Mouse (Mus musculus): Measurements from ENCODE around the gene Hoxc10. TPM values are rescaled to one million over a fixed set of nuclear protein-coding genes. Genes with fewer than 3 reads are reported as not detected.

The Hoxc10 gene
- polyA plus RNA-seq, 1 experiment = 0.73 TPM

DNA sequence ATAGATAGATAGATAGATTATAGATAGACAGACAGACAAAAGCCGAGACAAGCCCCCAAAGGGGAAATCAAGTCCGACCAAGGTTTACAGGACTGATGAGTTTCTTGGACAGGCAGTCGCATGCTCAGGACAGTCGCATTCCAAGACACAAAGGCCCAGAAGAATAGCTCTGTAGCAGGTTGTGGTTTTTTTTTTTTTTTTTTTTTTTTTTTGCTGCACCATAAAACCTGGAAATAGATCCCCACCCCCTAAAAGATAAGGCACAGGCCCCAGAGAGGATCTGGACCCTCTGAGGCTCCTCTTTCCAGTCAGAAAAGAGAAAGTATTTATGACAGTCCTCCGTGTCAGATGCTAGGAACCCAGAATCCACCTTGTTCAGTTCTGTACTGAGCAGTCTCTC, 21.5 kb downstream of the Hoxc10 start:
- DNase-seq (ENCODE audit: low read depth) = no peak

- no peak for DNase-seq (ENCODE audit: low read depth)
Measured at GRCm38 (mm10) chr15:102990461-102991397, 24.1 kb downstream of the Hoxc10 start, which contains the start of gene Hoxc8. Gene Hoxc8, plus strand, starts transcription at chr15:102990607.

GRCm38 (mm10) chr15:102991782-102992181, 25.2 kb downstream of the Hoxc10 start:
- DNase-seq (ENCODE audit: low read depth) = no peak

DNA sequence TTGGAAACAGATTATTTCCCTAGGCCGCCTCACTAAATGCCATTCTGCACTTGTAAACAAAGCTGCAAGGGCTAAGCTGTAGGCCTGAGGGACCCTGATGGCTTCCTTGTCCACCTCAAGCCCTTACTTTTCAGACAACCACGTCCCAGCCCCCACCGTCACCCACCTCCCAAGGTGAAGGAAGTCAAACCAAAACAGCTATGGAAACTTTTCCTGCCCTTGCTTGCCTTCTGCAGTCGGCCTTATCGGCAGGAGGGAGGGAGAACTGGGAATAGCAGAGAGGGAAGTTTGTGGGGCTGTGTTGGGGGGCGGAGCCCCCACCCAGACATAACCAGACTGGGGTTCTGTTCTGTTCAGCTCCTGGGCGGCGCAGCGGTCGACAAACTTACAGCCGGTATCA, 25.6 kb downstream of the Hoxc10 start:
- DNase-seq (ENCODE audit: low read depth) = no peak

- DNase-seq (ENCODE audit: low read depth) = no peak
Measured at GRCm38 (mm10) chr15:102992863-102993262, 26.3 kb downstream of the Hoxc10 start.

- DNase-seq (ENCODE audit: low read depth) = no peak
Measured at GRCm38 (mm10) chr15:102996548-102996947, 30.0 kb downstream of the Hoxc10 start.

GRCm38 (mm10) chr15:102997431-102997830, 30.8 kb downstream of the Hoxc10 start:
- DNase-seq (ENCODE audit: low read depth) = no peak

DNA sequence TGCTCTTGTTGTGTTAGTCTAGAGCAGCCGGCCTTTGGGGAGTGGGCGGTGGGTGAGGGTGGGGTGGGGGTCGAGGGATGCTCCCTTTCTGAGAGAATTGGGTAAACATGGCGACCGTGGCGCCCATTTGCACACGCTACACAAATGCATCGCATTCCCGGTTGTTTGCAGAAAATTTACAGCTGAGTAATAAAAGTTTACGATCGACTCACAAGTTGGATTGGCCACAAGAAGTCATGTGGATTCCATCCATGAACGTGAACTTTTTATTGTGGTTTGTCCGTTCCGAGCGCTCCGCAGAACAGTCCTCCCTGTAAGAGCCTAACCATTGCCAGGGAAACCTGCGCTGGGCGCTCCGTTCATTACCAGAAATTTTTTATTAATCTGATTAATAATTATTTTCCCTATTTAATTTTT, 31.4 kb downstream of the Hoxc10 start, which contains the start of gene Hoxc6:
Hoxc6 (plus strand) TSS at position 319 of the 417 bp plus-strand sequence.
- DNase-seq (ENCODE audit: low read depth) = no peak

GRCm38 (mm10) chr15:102998608-102999182, 32.1 kb downstream of the Hoxc10 start:
- DNase-seq (ENCODE audit: low read depth) = no peak

GRCm38 (mm10) chr15:102999183-102999831, 32.7 kb downstream of the Hoxc10 start:
- DNase-seq (ENCODE audit: low read depth) = no peak

GRCm38 (mm10) chr15:102999955-103000354, 33.4 kb downstream of the Hoxc10 start:
- no peak for DNase-seq (ENCODE audit: low read depth)

GRCm38 (mm10) chr15:103000501-103000901, 33.9 kb downstream of the Hoxc10 start:
- no peak for DNase-seq (ENCODE audit: low read depth)

GRCm38 (mm10) chr15:103001370-103001769, 34.8 kb downstream of the Hoxc10 start:
- no peak for DNase-seq (ENCODE audit: low read depth)

DNA sequence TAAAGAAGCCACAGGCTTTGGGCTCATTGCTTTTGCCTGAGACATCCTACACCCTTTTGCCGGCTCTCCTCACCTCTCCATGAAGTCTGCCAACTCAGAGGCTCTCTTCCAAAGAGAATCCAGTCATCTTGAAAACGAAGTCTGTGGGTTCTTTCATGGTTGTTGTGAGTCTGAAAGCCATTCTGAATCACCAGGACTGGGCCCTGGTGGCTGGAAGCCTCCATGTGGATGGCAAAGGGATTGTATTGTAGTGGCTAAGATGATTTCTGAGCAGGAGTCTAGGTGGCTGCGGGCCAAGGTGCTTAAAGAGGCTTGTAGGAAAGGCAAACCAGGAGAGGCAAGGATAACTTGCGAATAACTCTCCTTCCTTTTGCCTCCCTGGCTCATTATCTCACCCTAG, 35.6 kb downstream of the Hoxc10 start:
- DNase-seq (ENCODE audit: low read depth) = no peak

- DNase-seq (ENCODE audit: low read depth) = no peak
Measured at GRCm38 (mm10) chr15:103002821-103003448, 36.3 kb downstream of the Hoxc10 start.

DNA sequence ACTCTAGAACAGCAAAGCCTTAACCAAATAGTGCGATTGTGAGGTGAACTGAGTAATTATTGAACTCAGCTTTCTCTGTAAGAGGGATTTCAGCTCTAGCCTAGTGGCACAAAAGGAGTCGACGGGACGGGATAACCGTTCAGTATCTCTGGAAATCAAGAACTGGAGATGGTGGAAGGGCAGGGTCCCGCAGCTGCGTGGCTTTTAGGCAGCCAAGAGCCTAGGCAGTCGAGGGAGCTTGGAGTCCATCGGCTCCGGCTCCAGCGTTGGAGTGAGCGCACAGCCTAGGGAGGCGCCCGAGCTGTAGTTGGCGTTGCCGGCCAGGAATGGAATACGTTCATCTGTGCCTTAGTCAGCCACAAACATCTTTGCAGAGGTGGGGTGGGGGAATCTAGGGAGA, 38.7 kb downstream of the Hoxc10 start:
- no peak for DNase-seq (ENCODE audit: low read depth)

DNA sequence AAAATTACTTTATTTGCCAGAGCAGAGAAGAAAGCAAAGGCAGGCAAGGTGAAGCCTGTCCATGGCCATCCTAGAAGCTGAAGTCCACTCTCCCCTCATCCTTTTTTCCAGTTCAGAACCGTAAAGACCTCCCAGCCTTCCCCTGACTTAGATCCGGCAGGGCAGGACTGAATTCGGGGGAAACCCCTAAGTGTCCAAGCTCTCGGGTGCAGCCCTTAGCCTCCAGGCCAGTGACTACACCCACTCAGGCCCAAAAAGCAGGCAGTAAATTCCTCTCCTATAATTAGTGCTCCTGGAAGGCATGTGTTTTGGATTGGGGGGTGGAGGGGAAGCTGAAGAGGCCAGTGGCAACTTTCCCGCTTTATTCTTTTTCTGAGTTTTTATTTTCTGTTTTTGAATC, 39.2 kb downstream of the Hoxc10 start:
- no peak for DNase-seq (ENCODE audit: low read depth)

DNA sequence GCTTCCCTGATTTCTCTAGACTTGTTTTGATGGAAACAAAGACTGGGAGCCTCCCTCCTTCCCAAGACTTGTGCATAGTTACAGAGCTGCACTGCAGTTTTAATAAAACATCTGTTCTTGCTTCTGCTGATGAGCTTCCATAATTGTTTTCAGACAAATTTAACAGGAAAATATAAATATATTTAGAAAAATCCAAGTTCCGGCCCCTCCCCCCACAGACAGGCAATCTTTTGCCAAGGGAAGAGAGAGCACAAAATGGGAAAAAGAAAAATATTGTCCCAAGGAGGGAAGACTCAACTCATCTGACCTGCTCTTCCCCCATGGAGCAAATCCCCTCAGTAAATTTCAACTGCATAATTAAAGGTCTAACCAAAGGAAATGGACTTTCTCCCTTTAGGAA, 39.7 kb downstream of the Hoxc10 start:
- no peak for DNase-seq (ENCODE audit: low read depth)

- DNase-seq (ENCODE audit: low read depth) = no peak
Measured at GRCm38 (mm10) chr15:103009265-103010111, 42.9 kb downstream of the Hoxc10 start.

- DNase-seq (ENCODE audit: low read depth) = no peak
Measured at GRCm38 (mm10) chr15:103010112-103010846, 43.7 kb downstream of the Hoxc10 start.

All from gonadal fat pad, adult 2 months (tissue).